Mouse (Mus musculus): ENCODE measurements around the gene Ugt2b36. TPM values are rescaled to one million over a fixed set of nuclear protein-coding genes. Genes with fewer than 3 reads are reported as not detected.
"Not testable (repeated sequence)": the region's sequence is repeated elsewhere in the genome, so short reads cannot be mapped to it uniquely, and the experiment has no call there.

Ugt2b36 gene
- total RNA-seq (2021): not detected
- long read RNA-seq, experiment 1: 0 reads
- long read RNA-seq, experiment 2: 0 reads

- no peak for DNase-seq
- intact Hi-C loops (cut with DNase I): no loop called here
Observed at GRCm38 (mm10) chr5:87092346-87093027, at the start of gene Ugt2b36. Gene Ugt2b36 (minus strand): TSS chr5:87092555.

- not testable (repeated sequence) for DNase-seq
- intact Hi-C loops (cut with DNase I): loop anchor here (10.0 kb wide), 1 partner anchor 255 kb away; no protein-coding TSS in a partner anchor
Observed at GRCm38 (mm10) chr5:87140196-87140595, 47.8 kb upstream of the Ugt2b36 start, which contains the start of gene Ugt2b5. Gene Ugt2b5 (minus strand): TSS chr5:87140318.

GRCm38 (mm10) chr5:87103697-87104096 lies 11.3 kb upstream of the Ugt2b36 start:
- intact Hi-C loops (cut with DNase I); DNase-seq: not testable (repeated sequence)

DNA sequence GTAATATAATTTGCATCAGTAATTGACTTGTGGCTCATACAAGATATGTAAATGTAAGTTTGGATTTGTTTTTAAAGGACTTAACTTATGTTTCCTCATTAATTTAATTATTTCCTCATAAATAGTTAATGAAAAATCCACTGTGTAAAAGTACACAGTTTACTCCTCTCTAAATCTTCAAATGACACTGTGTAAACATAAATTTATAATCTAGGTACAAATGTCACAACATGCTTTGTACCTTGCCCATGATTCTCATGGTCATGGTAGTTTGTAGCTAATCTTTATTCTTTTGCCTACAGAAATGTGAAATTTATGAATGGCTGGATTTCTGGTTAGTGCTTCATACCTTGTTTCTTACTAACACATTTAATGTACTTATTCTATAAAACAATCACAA lies 1.2 kb downstream of the Ugt2b36 start:
- intact Hi-C loops (cut with DNase I): no loop called here

DNA sequence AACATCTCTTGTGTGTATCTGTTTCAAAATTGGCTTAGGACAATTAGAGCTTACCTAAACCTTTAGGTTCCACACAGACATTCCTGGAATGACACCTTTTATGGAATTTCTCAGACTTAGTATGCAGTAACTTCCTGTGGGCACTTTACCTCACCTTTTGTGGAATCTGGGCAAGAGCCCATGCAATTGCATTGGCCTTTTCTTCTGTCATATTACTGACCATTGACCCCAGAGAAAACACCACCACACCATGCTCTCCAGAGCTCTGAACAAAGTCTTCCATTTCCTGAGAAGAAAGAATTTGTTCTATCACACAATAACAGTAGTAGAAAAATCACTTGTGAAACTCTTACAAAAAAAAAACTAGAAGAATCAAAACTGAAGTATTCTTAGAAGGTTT lies 3.1 kb downstream of the Ugt2b36 start:
- intact Hi-C loops (cut with DNase I): no loop called here
- no peak for DNase-seq

More for the DNA sequence above, 1.2 kb downstream of the Ugt2b36 start:
- DNase-seq: no peak

DNA sequence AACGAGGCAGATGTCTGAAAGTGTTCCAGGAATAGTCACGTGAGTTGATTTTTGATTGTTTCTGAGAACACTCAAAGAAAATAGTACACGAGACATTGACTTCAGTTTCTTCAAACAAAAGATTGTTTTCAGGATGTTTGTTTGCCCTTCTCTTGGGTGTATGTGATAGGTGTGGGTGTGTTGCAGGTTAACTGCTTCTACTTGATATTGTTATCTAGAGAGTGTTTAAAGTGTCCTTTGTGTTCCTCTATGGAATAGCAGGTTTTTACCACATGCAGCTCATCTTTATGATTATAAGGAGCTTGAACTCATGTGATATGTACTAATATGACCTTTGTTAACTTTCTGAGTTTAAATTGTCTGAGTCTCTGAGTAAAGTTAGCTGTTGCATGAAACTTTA lies 6.1 kb downstream of the Ugt2b36 start:
- no peak for DNase-seq
- intact Hi-C loops (cut with DNase I): no loop called here

DNA sequence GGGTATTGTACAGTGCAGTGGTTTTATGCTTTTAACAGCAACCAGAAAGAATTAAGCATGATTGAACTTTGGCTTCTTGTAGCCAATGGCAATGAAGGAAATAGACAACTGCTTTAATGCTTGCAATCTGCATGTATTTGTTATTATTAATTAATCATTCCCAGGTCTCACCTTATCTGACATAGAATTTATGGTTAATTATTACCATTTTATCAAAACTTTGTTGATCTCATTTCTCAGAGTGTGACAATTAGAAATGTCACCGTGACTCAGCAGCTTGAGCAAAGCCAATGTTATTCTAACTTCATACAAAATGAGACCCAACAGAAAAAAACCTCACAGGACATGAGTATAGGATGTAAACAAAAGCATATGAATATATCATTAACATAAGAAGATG lies 61.7 kb downstream of the Ugt2b36 start:
- no peak for DNase-seq
- intact Hi-C loops (cut with DNase I): no loop called here

DNA sequence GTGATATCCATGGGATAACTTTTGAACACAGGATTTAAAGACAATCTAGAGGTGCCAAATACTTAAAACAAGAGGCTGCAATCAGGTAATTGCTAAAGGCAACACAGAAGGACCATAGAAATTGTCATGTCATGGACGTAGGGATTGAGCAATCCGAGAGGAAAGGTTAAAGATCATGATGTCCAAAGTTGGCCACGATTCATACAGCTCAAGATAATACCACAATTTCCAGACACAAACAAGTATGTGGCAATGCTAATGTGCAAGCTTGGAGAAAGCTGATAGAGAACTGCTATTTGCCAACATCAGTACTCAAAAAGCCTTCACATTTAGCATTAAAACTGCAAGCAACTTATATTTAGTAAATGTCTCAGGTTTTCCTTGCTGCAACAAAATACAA lies 65.0 kb downstream of the Ugt2b36 start:
- intact Hi-C loops (cut with DNase I): no loop called here
- DNase-seq: no peak

Other genes with a start within 250 kb of the Ugt2b36 start
- not detected for gene Ugt2b34, start 185.6 kb downstream of the Ugt2b36 start, total RNA-seq (2021)
- not detected for gene Ugt2b1, start 166.0 kb downstream of the Ugt2b36 start, total RNA-seq (2021)
- not detected for gene Ugt2b35, start 91.7 kb downstream of the Ugt2b36 start, total RNA-seq (2021)
- gene Ugt2b5, start 47.8 kb upstream of the Ugt2b36 start, total RNA-seq (2021): not detected
- gene Ugt2b37, start 162.2 kb upstream of the Ugt2b36 start, total RNA-seq (2021): not detected
- not detected for gene Ugt2a3, start 244.6 kb upstream of the Ugt2b36 start, total RNA-seq (2021)